Mouse (Mus musculus) heart, embryonic 11.5 days (tissue): Measurements from ENCODE around the gene Zmat5. TPM values are rescaled to one million over a fixed set of nuclear protein-coding genes. Genes with fewer than 3 reads are reported as not detected.

Source experiments
- ATAC-seq: fragments of 200-750 bp; cut with Nextera tagmentation; replicated peaks from 2 replicates; pipeline ENCODE4 v1.8.0; 2017; ENCODE audit warnings: moderate library complexity; ENCODE audit not compliant: insufficient number of reproducible peaks, low FRiP score, low TSS enrichment
- H3K27ac ChIP-seq: fragments of 300-500 bp; sonication (generic); 2 replicates; pipeline ENCODE4 v1.5.1; 2014; ENCODE audit warnings: mild to moderate bottlenecking, low read depth, low read length
- H3K27me3 ChIP-seq: fragments of 300-500 bp; sonication (generic); 2 replicates; pipeline ENCODE4 v1.6.1; 2014; ENCODE audit warnings: mild to moderate bottlenecking, low read length, mixed read lengths; ENCODE audit not compliant: control insufficient read depth, insufficient read depth
- H3K36me3 ChIP-seq: fragments of 300-500 bp; sonication (generic); 2 replicates; pipeline ENCODE4 v1.6.1; 2014; ENCODE audit warnings: mild to moderate bottlenecking, low read length, moderate library complexity, mixed read lengths; ENCODE audit not compliant: control insufficient read depth, insufficient read depth
- H3K4me1 ChIP-seq: fragments of 300-500 bp; sonication (generic); 2 replicates; pipeline ENCODE4 v1.6.1; 2014; ENCODE audit warnings: low read length; ENCODE audit not compliant: control insufficient read depth, insufficient read depth
- H3K4me2 ChIP-seq: fragments of 300-500 bp; sonication (generic); 2 replicates; pipeline ENCODE4 v1.6.1; 2014; ENCODE audit warnings: mild to moderate bottlenecking, moderate library complexity
- H3K4me3 ChIP-seq: fragments of 300-500 bp; sonication (generic); 2 replicates; pipeline ENCODE4 v1.5.1; 2014; ENCODE audit warnings: low read depth, low read length
- H3K9ac ChIP-seq: fragments of 300-500 bp; sonication (generic); 2 replicates; pipeline ENCODE4 v1.6.1; 2014; ENCODE audit warnings: mild to moderate bottlenecking, low read depth, low read length, moderate library complexity
- H3K9me3 ChIP-seq: fragments of 300-500 bp; sonication (generic); replicated peaks from 2 replicates; pipeline ENCODE4 v1.6.1; 2016; ENCODE audit warnings: low read length; ENCODE audit not compliant: control insufficient read depth
- WGBS: fragments of 180-500 bp; shearing (Covaris S2); extraction: QIAGEN DNeasy Blood & Tissue Kit; methylation state at CpG from one replicate; pipeline ENCODE4 v1.1.7; 2014; ENCODE audit not compliant: insufficient replicate concordance; 5-methylcytosine and 5-hydroxymethylcytosine counted together
- polyA plus RNA-seq: library from polyadenylated mRNA; unstranded; fragments of >200 nt; fragmentation: Nextera tagmentation; extraction: Ambion mirVana; gene quantifications from 2 replicates; pipeline ENCODE4 v1.2.1, GENCODE M21; 2014

Gene Zmat5
- polyA plus RNA-seq = 50.1 and 55.8 TPM in 2 replicates

DNA sequence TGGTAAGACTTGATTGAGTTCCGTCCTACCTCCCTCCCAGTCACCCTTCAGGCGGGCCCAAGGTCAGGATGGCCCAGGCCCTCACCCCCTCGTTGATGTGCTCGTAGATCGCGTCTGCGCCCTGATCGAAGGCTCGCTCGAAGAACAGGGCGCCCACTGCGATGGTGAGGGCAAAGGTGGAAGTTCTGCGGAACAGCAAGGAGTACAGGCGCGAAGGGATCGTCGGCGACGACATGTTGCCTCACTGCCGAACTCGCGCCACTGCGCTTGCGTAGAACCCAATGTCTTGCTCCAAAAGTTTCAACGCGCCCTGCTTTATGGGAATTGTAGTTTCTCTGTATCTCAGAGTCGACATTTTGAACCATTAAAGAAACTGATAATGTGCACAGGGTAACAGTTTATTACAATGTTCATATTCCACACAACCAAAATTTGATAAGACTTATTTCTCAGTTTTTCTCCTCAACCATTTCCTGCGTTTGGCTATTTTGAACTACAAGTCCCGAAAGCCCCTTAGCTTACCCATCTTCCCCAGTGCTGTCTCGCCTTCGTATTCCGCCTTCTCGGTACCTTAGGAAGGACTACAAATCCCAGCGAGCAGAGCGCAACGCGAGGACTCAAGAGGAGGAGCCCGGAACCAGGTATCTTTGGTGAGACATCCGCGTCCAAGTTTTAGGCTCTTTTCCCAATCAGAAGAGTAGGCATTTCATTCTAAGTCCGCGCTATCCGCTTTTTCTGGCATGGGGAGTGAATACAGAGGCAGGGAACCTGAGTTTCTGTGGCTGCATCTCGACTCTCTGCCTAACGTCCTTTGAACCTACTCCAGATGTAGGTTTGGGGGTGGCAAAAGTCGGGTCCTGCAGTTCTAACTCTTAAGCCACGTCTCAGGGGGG, at the start of gene Zmat5, which contains the start of gene Uqcr10:
Gene Zmat5, plus strand, starts transcription at position 607 of the 893 bp plus-strand sequence.
Gene Uqcr10, minus strand, starts transcription at position 271 of the 893 bp plus-strand sequence.
- Histone ChIP-seq H3K27me3 (no peaks in the 10 kb centered on the region), H3K4me3 (peak within 1 kb of the TSS; percentile 89), H3K27ac (peak within 1 kb of the TSS; percentile 86), H3K9me3 (no peaks in the 10 kb centered on the region), H3K36me3 (peaks cover 8% of the 10 kb centered on the region), H3K4me1 (peaks cover 11% of the 10 kb centered on the region; the same call in 1 of the 2 replicates), H3K9ac (peak within 1 kb of the TSS; percentile 95), H3K4me2 (peak within 1 kb of the TSS; percentile 95)
- under 1% methylated on average over 47 of the region's 47 CpGs for WGBS
- ATAC-seq = peak; percentile 94

DNA sequence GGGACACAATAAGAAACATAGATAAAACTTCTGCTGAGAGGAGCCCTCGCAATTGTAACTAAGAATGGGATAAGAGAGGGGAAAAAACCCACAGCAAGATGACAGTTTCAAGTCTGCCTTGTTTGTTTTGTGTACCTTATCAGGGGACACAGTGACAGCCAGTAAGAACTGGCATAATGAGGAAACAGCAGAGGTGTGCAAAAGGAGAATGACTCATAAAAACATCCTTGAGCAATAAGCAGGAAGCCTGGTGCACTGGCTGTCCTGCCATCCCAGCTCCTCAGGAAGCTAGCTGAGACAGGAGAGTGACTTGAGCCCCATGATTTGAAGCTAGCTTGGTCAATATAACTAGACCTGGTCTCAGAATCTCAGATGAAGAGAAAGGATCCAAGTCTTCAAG, 44.7 kb upstream of the Zmat5 start:
- no peak overlapping the region for H3K4me3 ChIP-seq
- H3K9me3 ChIP-seq = no peaks in the 10 kb centered on the region
- peak overlapping the region; percentile 24; the same call in 1 of the 2 replicates for H3K27ac ChIP-seq
- no peak overlapping the region for H3K4me2 ChIP-seq
- ATAC-seq = no peak
- H3K36me3 ChIP-seq = peaks cover 21% of the 10 kb centered on the region
- H3K4me1 ChIP-seq = no peaks in the 10 kb centered on the region
- WGBS = 70% methylated on average over 1 of the region's 1 CpGs
- no peak overlapping the region for H3K9ac ChIP-seq
- H3K27me3 ChIP-seq = no peaks in the 10 kb centered on the region

DNA sequence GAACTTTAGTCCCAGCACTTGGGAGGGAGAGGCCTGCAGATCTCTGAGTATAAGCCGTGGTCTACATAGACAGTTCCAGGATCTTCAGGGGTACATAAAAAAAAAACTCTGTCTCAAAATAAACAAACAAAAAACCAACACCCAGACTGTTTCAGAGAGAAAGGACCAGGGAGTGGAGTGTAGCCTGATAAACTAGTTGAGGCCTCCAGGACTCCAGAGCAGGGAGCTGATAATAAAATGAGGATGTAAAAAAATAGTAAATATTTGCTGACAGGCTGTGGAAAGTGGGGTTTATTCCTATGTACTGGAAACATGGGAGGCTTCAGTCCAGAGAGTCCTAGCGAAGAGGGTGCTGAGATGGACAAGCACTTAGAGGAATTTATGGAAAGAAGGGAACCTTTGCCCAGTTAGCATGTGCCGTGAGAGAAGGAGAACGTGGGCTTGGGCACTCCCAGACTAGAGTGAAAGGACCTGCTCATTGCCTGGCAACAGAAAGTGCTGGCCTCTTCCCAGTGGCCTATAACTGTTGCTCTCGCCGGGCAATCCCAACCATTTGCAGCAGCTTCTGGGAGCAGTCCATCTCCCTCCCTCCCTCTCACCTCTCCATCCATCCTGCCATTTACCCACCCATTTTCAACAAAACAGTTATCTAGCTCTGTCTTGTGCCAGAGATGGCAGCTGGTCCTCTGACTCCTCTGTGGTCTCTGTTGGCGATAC, 44.0 kb upstream of the Zmat5 start:
- no peak overlapping the region for H3K9ac ChIP-seq
- peak overlapping the region; percentile 24; the same call in 1 of the 2 replicates for H3K27ac ChIP-seq
- no peaks in the 10 kb centered on the region for H3K9me3 ChIP-seq
- H3K4me1 ChIP-seq = no peaks in the 10 kb centered on the region
- no peak overlapping the region for H3K4me3 ChIP-seq
- WGBS = 73% methylated on average over 7 of the region's 7 CpGs
- peaks cover 20% of the 10 kb centered on the region for H3K36me3 ChIP-seq
- H3K4me2 ChIP-seq = no peak overlapping the region
- ATAC-seq = no peak
- no peaks in the 10 kb centered on the region for H3K27me3 ChIP-seq

- 80% methylated on average over 4 of the region's 4 CpGs for WGBS
- Histone ChIP-seq H3K9ac (no peak overlapping the region), H3K27ac (0 out of 2 replicates have a peak overlapping the region, but pooled peaks have one; percentile 17), H3K9me3 (no peaks in the 10 kb centered on the region), H3K4me1 (no peaks in the 10 kb centered on the region), H3K4me2 (peak overlapping the region; percentile 17), H3K36me3 (peaks cover 20% of the 10 kb centered on the region), H3K27me3 (no peaks in the 10 kb centered on the region), H3K4me3 (no peak overlapping the region)
- ATAC-seq = peak; percentile 42; the same call in 1 of the 2 replicates
Observed at GRCm38 (mm10) chr11:4661324-4661723, 43.2 kb upstream of the Zmat5 start.

GRCm38 (mm10) chr11:4661871-4662495, 42.5 kb upstream of the Zmat5 start:
- Histone ChIP-seq H3K4me3 (no peak overlapping the region), H3K9me3 (no peaks in the 10 kb centered on the region), H3K27ac (no peak overlapping the region), H3K27me3 (no peaks in the 10 kb centered on the region), H3K36me3 (peaks cover 20% of the 10 kb centered on the region), H3K4me2 (no peak overlapping the region), H3K9ac (no peak overlapping the region), H3K4me1 (no peaks in the 10 kb centered on the region)
- WGBS = 87% methylated on average over 10 of the region's 10 CpGs
- no peak for ATAC-seq

- Histone ChIP-seq H3K27ac (no peak overlapping the region), H3K9me3 (no peaks in the 10 kb centered on the region), H3K4me2 (no peak overlapping the region), H3K36me3 (peaks cover 20% of the 10 kb centered on the region), H3K4me1 (no peaks in the 10 kb centered on the region), H3K4me3 (no peak overlapping the region), H3K9ac (no peak overlapping the region), H3K27me3 (no peaks in the 10 kb centered on the region)
- 95% methylated on average over 11 of the region's 11 CpGs for WGBS
- ATAC-seq = no peak
Observed at GRCm38 (mm10) chr11:4662496-4662878, 42.0 kb upstream of the Zmat5 start.

GRCm38 (mm10) chr11:4671736-4672135, 32.7 kb upstream of the Zmat5 start:
- Histone ChIP-seq H3K27ac (no peak overlapping the region), H3K4me2 (no peak overlapping the region), H3K4me3 (no peak overlapping the region), H3K9ac (no peak overlapping the region), H3K9me3 (no peaks in the 10 kb centered on the region), H3K4me1 (no peaks in the 10 kb centered on the region), H3K36me3 (peaks cover 10% of the 10 kb centered on the region), H3K27me3 (no peaks in the 10 kb centered on the region)
- 84% methylated on average over 4 of the region's 4 CpGs for WGBS
- ATAC-seq = no peak

GRCm38 (mm10) chr11:4674593-4674992, 29.9 kb upstream of the Zmat5 start:
- Histone ChIP-seq H3K9me3 (no peaks in the 10 kb centered on the region), H3K4me1 (0 out of 2 replicates have a peak, but pooled peaks cover 2% of the 10 kb centered on the region), H3K36me3 (peaks cover 16% of the 10 kb centered on the region), H3K9ac (no peak overlapping the region), H3K27ac (no peak overlapping the region), H3K27me3 (no peaks in the 10 kb centered on the region), H3K4me2 (no peak overlapping the region), H3K4me3 (no peak overlapping the region)
- WGBS = 95% methylated on average over 1 of the region's 1 CpGs
- no peak for ATAC-seq
